Mouse (Mus musculus) liver, embryonic 14.5 days (tissue): Measurements from ENCODE around the gene Lmo3. TPM values are rescaled to one million over a fixed set of nuclear protein-coding genes. Genes with fewer than 3 reads are reported as not detected.

Source experiments
- ATAC-seq: fragments of 200-750 bp; cut with Nextera tagmentation; 2 replicates; pipeline ENCODE4 v1.8.0; 2017; ENCODE audit warnings: moderate number of reproducible peaks, mild to moderate bottlenecking, moderate library complexity; ENCODE audit not compliant: insufficient read depth
- DNase-seq, 3 experiments: peaks; one replicate each; pipeline ENCODE4 v3.0.0-alpha.2; 2012 to 2013; ENCODE audit warnings: low read depth in 3 of 3, low spot score in 3 of 3
- H3K27ac ChIP-seq: fragments of 300-500 bp; sonication (generic); 2 replicates; pipeline ENCODE4 v1.5.1; 2014; ENCODE audit warnings: moderate library complexity, mild to moderate bottlenecking, control low read depth, inconsistent platforms
- H3K27me3 ChIP-seq: fragments of 300-500 bp; sonication (generic); 2 replicates; pipeline ENCODE4 v1.6.1; 2014; ENCODE audit warnings: mild to moderate bottlenecking, low read length, moderate library complexity; ENCODE audit not compliant: control insufficient read depth, insufficient read depth
- H3K36me3 ChIP-seq: fragments of 300-500 bp; sonication (generic); replicated peaks from 2 replicates; pipeline ENCODE4 v1.6.1; 2014; ENCODE audit warnings: low read depth; ENCODE audit not compliant: control insufficient read depth, insufficient read depth
- H3K4me1 ChIP-seq, 2 experiments: fragments of 200-500 bp in 1 of 2; fragments of 300-500 bp in 1 of 2; sonication (generic) in 1 of 2; replicated peaks; 2 replicates each; pipeline ENCODE4 v1.6.1; 2012 to 2014; ENCODE audit warnings: antibody characterized with exemption in 1 of 2, inconsistent platforms in 1 of 2, low read length in 1 of 2; ENCODE audit not compliant: control insufficient read depth in 2 of 2, insufficient read depth in 2 of 2
- H3K4me2 ChIP-seq: fragments of 300-500 bp; sonication (generic); 2 replicates; pipeline ENCODE4 v1.6.1; 2014; ENCODE audit warnings: low read depth, mild to moderate bottlenecking, control low read depth, moderate library complexity
- H3K4me3 ChIP-seq, 2 experiments: fragments of 200-500 bp in 1 of 2; fragments of 300-500 bp in 1 of 2; sonication (generic) in 1 of 2; 2 replicates each; pipeline ENCODE4 v1.5.1; 2012 to 2014; ENCODE audit warnings: low read depth in 2 of 2, low read length in 2 of 2, mild to moderate bottlenecking in 2 of 2, control low read depth in 1 of 2, inconsistent platforms in 1 of 2, moderate library complexity in 1 of 2; ENCODE audit not compliant: insufficient read depth in 1 of 2
- H3K9ac ChIP-seq: fragments of 300-500 bp; sonication (generic); replicated peaks from 2 replicates; pipeline ENCODE4 v1.6.1; 2014; ENCODE audit warnings: mild to moderate bottlenecking, control low read depth, moderate library complexity
- H3K9me3 ChIP-seq: fragments of 300-500 bp; sonication (generic); 2 replicates; pipeline ENCODE4 v1.6.1; 2016; ENCODE audit warnings: low read length, mixed read lengths; ENCODE audit not compliant: control insufficient read depth
- CTCF ChIP-seq: IDR thresholded peaks from 2 replicates; pipeline ENCODE4 v1.5.1; 2016; ENCODE audit warnings: antibody characterized with exemption, low read depth, control low read depth
- EP300 ChIP-seq: IDR thresholded peaks from 2 replicates; pipeline ENCODE4 v1.6.1; 2016; ENCODE audit warnings: antibody characterized with exemption, low read depth
- WGBS: fragments of 180-500 bp; shearing (Covaris S2); extraction: QIAGEN DNeasy Blood & Tissue Kit; methylation state at CpG from one replicate; pipeline ENCODE4 v1.1.7; 2014; ENCODE audit not compliant: insufficient replicate concordance; 5-methylcytosine and 5-hydroxymethylcytosine counted together
- polyA plus RNA-seq, 2 experiments: library from polyadenylated mRNA; depleted of rRNA in 1 of 2; stranded (reverse) in 1 of 2; unstranded in 1 of 2; fragments of >200 nt; fragmentation: Nextera tagmentation in 1 of 2; extraction: Ambion mirVana in 1 of 2; gene quantifications; 2 replicates each; pipeline versions ENCODE4 v1.2.1 to v1.2.3; 2012 to 2014

Gene Lmo3
- polyA plus RNA-seq, 2 experiments = 0.02 TPM; not detected in 1

DNA sequence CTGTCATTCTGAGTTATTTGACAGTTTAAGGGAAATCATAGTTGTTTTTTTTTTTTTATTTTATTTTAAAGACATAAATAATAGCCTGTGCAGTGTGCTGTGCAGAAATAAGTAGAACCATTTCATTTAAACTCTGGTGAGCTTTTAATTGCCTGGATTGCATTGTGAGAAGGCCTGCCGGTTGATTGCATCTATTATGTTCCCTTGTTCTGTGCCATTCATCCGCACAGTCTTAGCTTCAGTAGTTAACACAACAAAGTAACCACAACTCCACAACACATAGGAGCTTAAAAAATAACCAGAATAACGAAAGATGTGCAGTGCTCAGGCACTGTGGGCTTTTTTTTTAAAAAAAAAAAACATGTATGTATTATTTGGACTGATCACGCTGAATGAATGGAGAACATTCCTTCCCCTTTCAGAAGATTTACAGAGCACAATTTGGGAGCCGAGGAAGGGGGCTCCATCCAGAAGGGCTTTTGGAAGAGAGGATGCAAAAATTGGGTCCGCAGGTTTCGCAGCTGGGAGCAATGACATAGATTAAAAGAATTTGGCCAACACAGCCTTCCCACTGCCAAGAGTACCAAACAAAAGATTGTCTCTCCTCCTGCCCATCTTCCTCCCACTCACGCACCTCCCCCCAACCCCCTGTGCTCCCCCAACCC is 161.8 kb downstream of the Lmo3 start:
- DNase-seq (no peak), ATAC-seq (no peak)
- Histone ChIP-seq H3K9me3 (no peaks in the 10 kb centered on the region), H3K27ac (no peak overlapping the region), H3K36me3 (no peaks in the 10 kb centered on the region), H3K4me1 (no peaks in the 10 kb centered on the region), H3K9ac (no peak overlapping the region), H3K4me2 (no peak overlapping the region), H3K27me3 (no peaks in the 10 kb centered on the region; the same call in 1 of the 2 replicates), H3K4me3 (no peak overlapping the region)
- no peak for TF ChIP-seq EP300
- TF ChIP-seq CTCF = no peak
- WGBS = 41% methylated on average over 8 of the region's 8 CpGs

DNA sequence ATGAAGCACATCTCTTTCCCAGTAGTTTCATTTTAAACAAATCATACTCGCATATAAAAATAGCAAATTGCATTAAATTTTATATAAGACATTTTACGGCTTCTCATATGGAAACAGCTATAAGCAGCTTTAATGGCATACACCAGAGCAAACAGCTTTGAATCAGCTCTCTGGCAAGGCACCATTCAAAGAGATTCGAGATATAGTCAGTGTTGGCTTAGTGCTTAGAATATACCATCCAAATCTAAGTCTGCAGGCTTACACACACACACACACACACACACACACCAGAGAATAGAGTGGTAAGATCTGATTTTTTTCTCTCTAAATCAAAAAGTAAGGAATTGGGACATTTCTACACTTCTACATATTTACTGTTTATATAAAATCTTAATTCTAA is 169.7 kb downstream of the Lmo3 start:
- no peaks in the 10 kb centered on the region for H3K9me3 ChIP-seq
- H3K27ac ChIP-seq = no peak overlapping the region
- 68% methylated on average over 3 of the region's 3 CpGs for WGBS
- H3K36me3 ChIP-seq = no peaks in the 10 kb centered on the region
- H3K9ac ChIP-seq = no peak overlapping the region
- H3K4me2 ChIP-seq = no peak overlapping the region
- no peak for TF ChIP-seq CTCF
- DNase-seq = no peak
- ATAC-seq = no peak
- no peaks in the 10 kb centered on the region for H3K4me1 ChIP-seq
- no peak overlapping the region for H3K4me3 ChIP-seq
- no peaks in the 10 kb centered on the region for H3K27me3 ChIP-seq

DNA sequence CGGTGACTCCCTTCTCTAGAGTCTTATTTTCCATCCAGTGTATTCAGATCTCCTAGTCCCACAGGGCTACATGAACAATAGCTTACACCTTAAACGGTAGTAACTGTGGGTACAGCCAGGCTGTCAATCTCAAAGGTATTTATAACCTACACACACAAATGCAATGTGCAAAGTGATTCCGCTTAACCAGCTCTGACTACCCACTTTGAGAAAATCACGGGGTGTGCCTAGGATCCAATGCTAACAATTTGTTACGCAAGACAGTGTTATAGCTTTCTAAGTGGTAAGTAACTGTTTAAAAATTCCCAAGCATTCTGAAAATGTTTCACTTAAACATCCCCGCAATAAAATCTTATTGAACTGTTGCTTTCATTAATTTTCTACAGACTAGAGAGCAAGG is 179.7 kb downstream of the Lmo3 start:
- DNase-seq = no peak
- Histone ChIP-seq H3K9me3 (no peaks in the 10 kb centered on the region), H3K4me3 (no peak overlapping the region), H3K27me3 (no peaks in the 10 kb centered on the region), H3K4me2 (no peak overlapping the region), H3K36me3 (no peaks in the 10 kb centered on the region), H3K4me1 (no peaks in the 10 kb centered on the region), H3K9ac (no peak overlapping the region), H3K27ac (no peak overlapping the region)
- TF ChIP-seq CTCF (no peak), EP300 (no peak)
- no peak for ATAC-seq
- WGBS = 57% methylated on average over 6 of the region's 6 CpGs

DNA sequence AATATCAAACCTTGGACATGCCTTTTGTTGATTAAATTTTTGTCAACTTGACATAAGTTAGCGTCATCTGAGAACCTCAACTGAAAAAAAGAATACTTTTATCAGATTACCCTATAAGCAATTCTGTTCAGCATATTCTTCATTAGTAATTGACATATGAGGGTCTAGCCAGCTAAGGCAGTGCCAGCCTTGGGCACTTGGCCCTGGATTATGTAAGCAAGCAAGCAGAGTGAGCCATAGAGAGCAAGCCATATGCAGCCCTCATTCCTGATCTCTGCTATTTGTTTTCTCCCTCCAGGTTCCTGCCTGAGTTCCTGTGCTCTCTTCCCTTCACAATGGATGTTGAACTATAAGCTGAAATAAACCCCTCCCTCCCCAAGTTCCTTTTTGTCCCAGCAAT is 182.9 kb downstream of the Lmo3 start:
- H3K9me3 ChIP-seq = no peaks in the 10 kb centered on the region
- H3K4me1 ChIP-seq = no peaks in the 10 kb centered on the region
- H3K4me2 ChIP-seq = no peak overlapping the region
- no peak overlapping the region for H3K4me3 ChIP-seq
- TF ChIP-seq EP300 = no peak
- TF ChIP-seq CTCF = no peak
- no peak overlapping the region for H3K27ac ChIP-seq
- no peak overlapping the region for H3K9ac ChIP-seq
- DNase-seq (no peak), ATAC-seq (no peak)
- no peaks in the 10 kb centered on the region for H3K27me3 ChIP-seq
- WGBS = 70% methylated on average over 1 of the region's 1 CpGs
- no peaks in the 10 kb centered on the region for H3K36me3 ChIP-seq

DNA sequence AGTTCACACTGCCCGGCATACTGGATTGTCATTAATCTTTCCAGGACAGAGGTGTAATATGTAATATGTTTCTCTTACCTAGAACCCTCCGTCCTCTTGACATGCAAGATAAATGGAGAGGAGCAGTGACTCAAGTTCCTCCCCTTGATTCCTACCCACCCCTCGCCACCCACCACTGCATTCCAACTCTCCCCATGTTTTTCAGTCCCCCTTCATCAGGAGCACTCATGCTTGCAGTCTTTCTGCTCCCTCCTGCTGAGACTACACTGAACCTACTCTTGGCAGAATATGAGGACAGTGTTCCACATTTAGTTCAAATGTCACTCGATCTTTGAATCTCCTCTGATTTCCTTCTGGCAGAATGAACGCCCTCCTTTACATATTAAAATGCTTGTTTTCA is 190.7 kb downstream of the Lmo3 start:
- no peaks in the 10 kb centered on the region for H3K27me3 ChIP-seq
- no peak overlapping the region for H3K9ac ChIP-seq
- no peaks in the 10 kb centered on the region for H3K9me3 ChIP-seq
- DNase-seq (no peak), ATAC-seq (no peak)
- H3K4me1 ChIP-seq = no peaks in the 10 kb centered on the region
- H3K36me3 ChIP-seq = no peaks in the 10 kb centered on the region
- no peak overlapping the region for H3K27ac ChIP-seq
- H3K4me2 ChIP-seq = no peak overlapping the region
- no peak overlapping the region for H3K4me3 ChIP-seq
- no peak for TF ChIP-seq CTCF
- TF ChIP-seq EP300 = no peak
- 53% methylated on average over 5 of the region's 5 CpGs for WGBS
